Mouse (Mus musculus): ENCODE measurements around the gene Gm6121. TPM values are rescaled to one million over a fixed set of nuclear protein-coding genes. Genes with fewer than 3 reads are reported as not detected.
"Not testable (repeated sequence)": the region's sequence is repeated elsewhere in the genome, so short reads cannot be mapped to it uniquely, and the experiment has no call there.

Gm6121 gene
- polyA plus RNA-seq (2014; fragmentation: Nextera tagmentation; extraction: Ambion mirVana) = not detected in 2 replicates

DNA sequence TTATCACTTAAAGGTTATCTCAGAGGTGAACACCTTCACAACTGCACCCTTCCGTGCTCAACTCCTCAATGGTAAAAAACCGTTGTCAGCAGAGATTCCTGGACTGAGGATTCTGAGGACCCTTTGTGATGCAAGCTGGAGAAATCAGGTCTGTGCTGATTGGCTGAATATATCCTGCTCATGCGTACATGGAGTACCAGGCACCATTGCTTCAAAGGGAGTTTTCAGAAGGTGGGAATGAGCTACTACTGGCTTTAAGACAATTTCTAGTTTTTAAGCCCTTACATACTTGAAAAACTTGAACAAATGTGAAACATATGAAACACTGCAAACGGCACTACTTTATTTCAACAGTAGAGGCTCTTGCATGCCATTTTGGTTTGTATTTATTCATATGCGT is at the start of gene Gm6121:
TSS of gene Gm6121 (minus strand) at position 101 of the 400 bp plus-strand sequence.
- ATAC-seq (ENCODE audit: insufficient read depth, low FRiP score, low TSS enrichment); H3K4me3 ChIP-seq (ENCODE audit: low read depth, low read length); H3K4me1 ChIP-seq (ENCODE audit: control insufficient read depth, insufficient read depth, low read length); H3K4me2 ChIP-seq (ENCODE audit: low read depth); H3K27me3 ChIP-seq (ENCODE audit: control insufficient read depth, insufficient read depth, low read length); H3K27ac ChIP-seq (ENCODE audit: low read depth, low read length); H3K36me3 ChIP-seq (ENCODE audit: control insufficient read depth, insufficient read depth, low read length); DNase-seq (ENCODE audit: low spot score); H3K9ac ChIP-seq (ENCODE audit: low read length); H3K9me3 ChIP-seq (ENCODE audit: control insufficient read depth, low read length): not testable (repeated sequence)
- WGBS = no CpG with 5 or more reads among the region's 5 CpGs

Other genes starting within 250 kb of the Gm6121 start
- gene Gm14525, start 233.1 kb downstream of the Gm6121 start, polyA plus RNA-seq (2014; fragmentation: Nextera tagmentation; extraction: Ambion mirVana) = not detected in 2 replicates